In the genomic region with DNA sequence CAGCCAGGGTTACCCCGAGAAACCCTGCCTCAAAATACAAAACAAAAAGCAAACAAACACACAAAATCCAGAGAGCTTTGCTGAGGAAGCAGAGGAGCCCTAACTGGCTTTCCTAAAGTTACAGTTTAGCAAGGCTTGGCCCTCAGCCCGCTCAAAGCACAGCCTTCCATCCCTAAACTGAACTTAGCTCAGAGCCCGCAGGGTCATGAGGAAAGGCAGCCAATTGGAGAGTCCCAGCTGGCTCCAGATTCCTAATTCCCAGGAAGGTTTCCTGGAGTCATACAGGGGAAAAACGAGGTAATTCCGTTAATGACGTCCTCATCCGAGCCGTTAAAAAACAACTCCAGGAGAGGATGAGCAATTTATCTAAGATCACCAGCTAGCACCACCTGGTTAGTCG, we compare ENCODE assay signal across 16 mouse cellular contexts. TPM values are rescaled to one million over a fixed set of nuclear protein-coding genes. Genes with fewer than 3 reads are reported as not detected.
DNase-seq lines count a peak whose midpoint lies in the region; ATAC-seq lines count a peak whose summit lies in the region.
"Had no signal": no experiment of that assay in that cellular context is flagged by ENCODE, and none has a peak within 500 bp of the region (broad histone marks: within the 10 kb centered on the region; RNA-seq: fewer than 3 reads in every experiment).

No protein-coding gene starts in this region.

- no peak overlapping the region for H3K4me3 ChIP-seq in limb, embryonic 13.5 days
- H3K4me3 ChIP-seq: forebrain, embryonic 15.5 days; heart, embryonic 13.5 days; hindbrain, embryonic 12.5 days; midbrain, embryonic 12.5 days had no signal

- H3K27ac ChIP-seq in limb, embryonic 13.5 days = no peak overlapping the region
- H3K27ac ChIP-seq: forebrain, embryonic 15.5 days; heart, embryonic 13.5 days; hindbrain, embryonic 12.5 days; midbrain, embryonic 12.5 days had no signal

- whole genome bisulfite sequencing in limb, embryonic 13.5 days = 35% methylated on average over 9 of the region's 9 CpGs

- H3K36me3 ChIP-seq in limb, embryonic 13.5 days = no peaks in the 10 kb centered on the region
- H3K36me3 ChIP-seq: forebrain, embryonic 15.5 days; heart, embryonic 13.5 days; hindbrain, embryonic 12.5 days; midbrain, embryonic 12.5 days had no signal

- no peaks in the 10 kb centered on the region for H3K9me3 ChIP-seq in limb, embryonic 13.5 days
- H3K9me3 ChIP-seq: forebrain, embryonic 15.5 days; heart, embryonic 13.5 days; hindbrain, embryonic 12.5 days; midbrain, embryonic 12.5 days had no signal

- no peak for ATAC-seq in limb, embryonic 13.5 days (ENCODE audit: low FRiP score, low read depth)
- ATAC-seq: forebrain, embryonic 15.5 days; intestine, postnatal 0 days had no signal

- H3K4me1 ChIP-seq in limb, embryonic 13.5 days = peaks cover 23% of the 10 kb centered on the region

- peaks cover 27% of the 10 kb centered on the region for H3K27me3 ChIP-seq in limb, embryonic 13.5 days

- no peak overlapping the region for H3K9ac ChIP-seq in limb, embryonic 13.5 days
- H3K9ac ChIP-seq: forebrain, embryonic 15.5 days; heart, embryonic 13.5 days; hindbrain, embryonic 12.5 days; midbrain, embryonic 12.5 days had no signal

- intact Hi-C loops in heart, postnatal 10 days (cut with DNase I) = loop anchor here (1.0 to 5.0 kb wide), 2 partner anchors 31 to 113 kb away; no protein-coding TSS in a partner anchor

- peak; percentile 94 for DNase-seq in heart, adult 11 months
- no peak for DNase-seq in heart, postnatal 4 days
- DNase-seq in lung, postnatal 10 days = peak; percentile 36
- DNase-seq in lung, postnatal 25 days (ENCODE audit: low spot score) = no peak
- peak; percentile 36 to 37 for DNase-seq in heart, postnatal 10 days
- DNase-seq in layer of hippocampus, postnatal 25 days (ENCODE audit: extremely low spot score in 1 of 2, low spot score in 1 of 2) = no peak
- DNase-seq: cerebellum, adult 9-10 months; embryo, embryonic 11 days; layer of hippocampus, postnatal 36 days; thymus, adult 18-20 months had no signal

- 0 out of 2 replicates have a peak overlapping the region, but pooled peaks have one; percentile 5 for H3K4me2 ChIP-seq in limb, embryonic 13.5 days (replicated peaks)
- H3K4me2 ChIP-seq: forebrain, embryonic 15.5 days; heart, embryonic 13.5 days; hindbrain, embryonic 12.5 days; midbrain, embryonic 12.5 days had no signal

RNA-seq across cellular contexts. Expression of a gene that starts 12.3 kb away (rescaled TPM):
- under 1 TPM; 0.38 to 0.55 TPM for total RNA-seq in heart, postnatal 4 days (2021)
- under 1 TPM; 0.12 to 0.41 TPM for total RNA-seq in heart, postnatal 10 days (2021)
- polyA plus RNA-seq in limb, embryonic 13.5 days (2015; fragmentation: Nextera tagmentation; extraction: Ambion mirVana) = 0.87 and 0.90 TPM in 2 replicates
- 10 to 100 TPM in 1 of 2 experiments, 1 to 10 TPM in 1; 9.0 to 11.1 TPM for total RNA-seq in layer of hippocampus, postnatal 25 days (2021)

RNA-seq across cellular contexts. Expression of a gene that starts 18.5 kb away (rescaled TPM):
- 1 to 10 TPM; 1.5 TPM for total RNA-seq in heart, postnatal 4 days (2021)
- total RNA-seq in heart, postnatal 10 days (2021) = 1 to 10 TPM in 1 of 2 experiments, under 1 TPM in 1; 0.84 to 1.9 TPM
- 0.87 and 1.1 TPM in 2 replicates for polyA plus RNA-seq in limb, embryonic 13.5 days (2015; fragmentation: Nextera tagmentation; extraction: Ambion mirVana)
- 1 to 10 TPM; 8.3 to 9.4 TPM for total RNA-seq in layer of hippocampus, postnatal 25 days (2021)

RNA-seq across cellular contexts. Expression of a gene that starts 32.3 kb away (rescaled TPM):
- total RNA-seq in heart, postnatal 4 days (2021) = 10 to 100 TPM; 11.0 to 12.8 TPM
- total RNA-seq in heart, postnatal 10 days (2021) = 10 to 100 TPM in 1 of 2 experiments, 1 to 10 TPM in 1; 8.1 to 10.2 TPM
- 50.8 and 51.5 TPM in 2 replicates for polyA plus RNA-seq in limb, embryonic 13.5 days (2015; fragmentation: Nextera tagmentation; extraction: Ambion mirVana)
- 1 to 10 TPM; 1.0 to 1.5 TPM for total RNA-seq in layer of hippocampus, postnatal 25 days (2021)

RNA-seq across cellular contexts. Expression of a gene that starts 33.0 kb away (rescaled TPM):
- 10 to 100 TPM; 57.6 to 59.6 TPM for total RNA-seq in heart, postnatal 4 days (2021)
- total RNA-seq in heart, postnatal 10 days (2021) = 10 to 100 TPM; 55.2 to 57.2 TPM
- polyA plus RNA-seq in limb, embryonic 13.5 days (2015; fragmentation: Nextera tagmentation; extraction: Ambion mirVana) = 34.5 and 35.5 TPM in 2 replicates
- total RNA-seq in layer of hippocampus, postnatal 25 days (2021) = 10 to 100 TPM; 75.8 to 79.9 TPM

Comparison
In these comparisons a context has a peak if more than half of its experiments do, and no peak if none do; other contexts are left out.
1. DNase-seq: peak in heart, adult 11 months (single experiment), lung, postnatal 10 days (single experiment) and heart, postnatal 10 days (2 of 2); none in heart, postnatal 4 days (single experiment), lung, postnatal 25 days (single experiment) and layer of hippocampus, postnatal 25 days (0 of 2).
2. RNA of a gene that starts 12.3 kb away (total RNA-seq): 9.0 to 11.1 TPM in layer of hippocampus, postnatal 25 days; 0.38 to 0.55 TPM in heart, postnatal 4 days and 0.12 to 0.41 TPM in heart, postnatal 10 days; every median in the first group is over 4 times any median in the second.